Comparison of ENCODE assay signal across 8 mouse cellular contexts in genomic region chr7:110286838-110287475, GRCm38 (mm10).
A peak's percentile ranks its signal among the peaks of the same experiment; 100 is the strongest.
DNase-seq lines count a peak whose midpoint lies in the region; ATAC-seq and TF ChIP-seq lines count a peak whose summit lies in the region.

No protein-coding gene starts in this region.

- no peak overlapping the region for H3K4me3 ChIP-seq in gastrocnemius, adult 2 months
- H3K4me3 ChIP-seq in hindbrain, embryonic 16.5 days (ENCODE audit: low read length), result no peak overlapping the region

- no peaks in the 10 kb centered on the region for H3K9me3 ChIP-seq in hindbrain, embryonic 16.5 days (ENCODE audit: control insufficient read depth, low read length)

- peak; percentile 89 for ATAC-seq in hindbrain, embryonic 16.5 days

- H3K9ac ChIP-seq in hindbrain, embryonic 16.5 days (ENCODE audit: low read depth, low read length), result no peak overlapping the region

- TF ChIP-seq CTCF in gastrocnemius, adult 2 months (IDR thresholded peaks at IDR 0.05), result peak; percentile 97

- peak; percentile 66 for DNase-seq in T-cell, adult 2 months (ENCODE audit: low spot score)
- DNase-seq in cerebellum, postnatal 4 days (ENCODE audit: low spot score in 2 of 2), result peak; percentile 72 to 85
- peak; percentile 88 for DNase-seq in gastrocnemius, adult 2 months
- DNase-seq in left cerebral cortex, adult 11 months (ENCODE audit: low spot score), result peak; percentile 62
- DNase-seq in lung, postnatal 25 days (ENCODE audit: low spot score), result peak; percentile 77
- DNase-seq in retina, embryonic 14.5 days (ENCODE audit: low spot score), result peak; percentile 90
- DNase-seq in thymus, postnatal 25 days, result peak; percentile 75

- intact Hi-C loops in gastrocnemius, adult 2 months (cut with DNase I), result loop anchor here (1.0 to 5.0 kb wide), 4 partner anchors 145 to 358 kb away; no protein-coding TSS in a partner anchor

- no peaks in the 10 kb centered on the region for H3K36me3 ChIP-seq in hindbrain, embryonic 16.5 days (ENCODE audit: control insufficient read depth, insufficient read depth, low read length)

- H3K27ac ChIP-seq in gastrocnemius, adult 2 months, result peak overlapping the region; percentile 83
- no peak overlapping the region for H3K27ac ChIP-seq in hindbrain, embryonic 16.5 days (ENCODE audit: low read depth, low read length)

- no peaks in the 10 kb centered on the region for H3K4me1 ChIP-seq in hindbrain, embryonic 16.5 days (ENCODE audit: control insufficient read depth, insufficient read depth, low read depth, low read length)

- WGBS in hindbrain, embryonic 16.5 days, result 10% methylated on average over 12 of the region's 12 CpGs

- H3K4me2 ChIP-seq in hindbrain, embryonic 16.5 days (ENCODE audit: low read length), result no peak overlapping the region

- no peaks in the 10 kb centered on the region for H3K27me3 ChIP-seq in hindbrain, embryonic 16.5 days (replicated peaks; ENCODE audit: control insufficient read depth, insufficient read depth, low read length)
